ENCODE assay signal across 22 mouse cellular contexts in genomic region chrX:166704311-166704710, GRCm38 (mm10).
DNase-seq lines count a peak whose midpoint lies in the region; ATAC-seq and TF ChIP-seq lines count a peak whose summit lies in the region.
"Had no signal": no experiment of that assay in that cellular context is flagged by ENCODE, and none has a peak within 500 bp of the region (broad histone marks: within the 10 kb centered on the region; RNA-seq: fewer than 3 reads in every experiment).

No protein-coding gene starts in this region.

- WGBS in kidney, embryonic 14.5 days = 90% methylated on average over 2 of the region's 2 CpGs

- DNase-seq in layer of hippocampus, adult 2 months (ENCODE audit: low spot score in 2 of 2) = peak in 1 of 2 experiments; percentile 41
- no peak for DNase-seq in layer of hippocampus, postnatal 25 days (ENCODE audit: extremely low spot score in 1 of 2, low spot score in 1 of 2)
- peak; percentile 9 to 11 for DNase-seq in layer of hippocampus, adult 8-10 months (ENCODE audit: low spot score in 2 of 2)
- peak; percentile 44 for DNase-seq in layer of hippocampus, adult 9-11 months
- peak; percentile 8 to 31 for DNase-seq in right cerebral cortex, postnatal 36 days (ENCODE audit: low spot score in 2 of 2)
- DNase-seq in adrenal gland, adult 18-20 months (ENCODE audit: low spot score in 2 of 2) = no peak
- DNase-seq: adrenal gland, postnatal 10 days; cerebellum, adult 9-10 months; heart, postnatal 36 days; kidney, adult 18-20 months; kidney, postnatal 10 days; liver, embryonic 13.5 days; lung, adult 2 months; lung, postnatal 14 days; spleen, adult 18-20 months had no signal

- no peaks in the 10 kb centered on the region for H3K4me1 ChIP-seq in kidney, embryonic 14.5 days (ENCODE audit: control insufficient read depth, insufficient read depth, low read length)
- H3K4me1 ChIP-seq: forebrain, embryonic 13.5 days; heart, embryonic 15.5 days; hindbrain, embryonic 13.5 days; liver, embryonic 13.5 days had no signal

- ATAC-seq in kidney, embryonic 14.5 days (ENCODE audit: low FRiP score, low TSS enrichment) = no peak
- ATAC-seq: activated CD4-positive, CD25-positive, alpha-beta regulatory T cell, adult 4 months; forebrain, embryonic 13.5 days; inflammation-experienced regulatory T-cells, adult 6 months had no signal

- no peak for TF ChIP-seq CTCF in layer of hippocampus, adult 2 months (conservative IDR thresholded peaks at IDR 0.05)

- H3K36me3 ChIP-seq in kidney, embryonic 14.5 days (ENCODE audit: control insufficient read depth, insufficient read depth, low read length) = no peaks in the 10 kb centered on the region
- H3K36me3 ChIP-seq: heart, embryonic 15.5 days; hindbrain, embryonic 13.5 days; liver, embryonic 13.5 days had no signal

- no peak overlapping the region for H3K4me3 ChIP-seq in layer of hippocampus, adult 2 months
- no peak overlapping the region for H3K4me3 ChIP-seq in kidney, embryonic 14.5 days (ENCODE audit: low read length)
- H3K4me3 ChIP-seq: forebrain, embryonic 13.5 days; heart, embryonic 15.5 days; hindbrain, embryonic 13.5 days; liver, embryonic 13.5 days had no signal

- H3K9me3 ChIP-seq in kidney, embryonic 14.5 days (ENCODE audit: control insufficient read depth, low read length) = no peaks in the 10 kb centered on the region
- H3K9me3 ChIP-seq: forebrain, embryonic 13.5 days; heart, embryonic 15.5 days; hindbrain, embryonic 13.5 days; liver, embryonic 13.5 days had no signal

- no peak overlapping the region for H3K4me2 ChIP-seq in kidney, embryonic 14.5 days (replicated peaks; ENCODE audit: low read depth, low read length)
- H3K4me2 ChIP-seq: forebrain, embryonic 13.5 days; heart, embryonic 15.5 days; hindbrain, embryonic 13.5 days; liver, embryonic 13.5 days; midbrain, embryonic 11.5 days had no signal

- no peaks in the 10 kb centered on the region for H3K27me3 ChIP-seq in kidney, embryonic 14.5 days (ENCODE audit: control insufficient read depth, insufficient read depth, low read length)
- H3K27me3 ChIP-seq: forebrain, embryonic 13.5 days; heart, embryonic 15.5 days; liver, embryonic 13.5 days had no signal

- no peak overlapping the region for H3K9ac ChIP-seq in kidney, embryonic 14.5 days (ENCODE audit: low read depth, low read length)
- H3K9ac ChIP-seq: forebrain, embryonic 13.5 days; heart, embryonic 15.5 days; hindbrain, embryonic 13.5 days; liver, embryonic 13.5 days had no signal

- H3K27ac ChIP-seq in layer of hippocampus, adult 2 months = peak overlapping the region; percentile 79
- H3K27ac ChIP-seq in kidney, embryonic 14.5 days (ENCODE audit: low read depth, low read length) = no peak overlapping the region
- H3K27ac ChIP-seq: forebrain, embryonic 13.5 days; heart, embryonic 15.5 days; hindbrain, embryonic 13.5 days; liver, embryonic 13.5 days had no signal

Comparison
In these comparisons a context has a peak if more than half of its experiments do, and no peak if none do; other contexts are left out.
1. DNase-seq: peak in layer of hippocampus, adult 8-10 months (2 of 2), layer of hippocampus, adult 9-11 months (single experiment) and right cerebral cortex, postnatal 36 days (2 of 2); none in layer of hippocampus, postnatal 25 days (0 of 2) and adrenal gland, adult 18-20 months (0 of 2).